8 mouse cellular contexts compared by ENCODE assay signal in genomic region chr8:123211876-123212275, GRCm38 (mm10). TPM values are rescaled to one million over a fixed set of nuclear protein-coding genes. Genes with fewer than 3 reads are reported as not detected.
DNase-seq lines count a peak whose midpoint lies in the region; ATAC-seq and TF ChIP-seq lines count a peak whose summit lies in the region.

No protein-coding gene starts in this region.

- no peak for DNase-seq in heart, postnatal 0 days (ENCODE audit: low spot score)
- no peak for DNase-seq in heart, postnatal 25 days (ENCODE audit: low spot score)
- DNase-seq in ES-E14 (ENCODE audit: low read depth, low spot score): no peak
- no peak for DNase-seq in left cerebral cortex, postnatal 25 days (ENCODE audit: low spot score in 2 of 2)
- no peak for DNase-seq in adrenal gland, adult (ENCODE audit: inconsistent age in 2 of 2, low spot score in 1 of 2)
- DNase-seq in thymus, postnatal 0 days (ENCODE audit: low spot score): no peak

- H3K4me2 ChIP-seq in heart, postnatal 0 days (ENCODE audit: low read depth, low read length): peak overlapping the region; percentile 84
- peak overlapping the region; percentile 89 for H3K4me2 ChIP-seq in hindbrain, embryonic 12.5 days (replicated peaks)
- peak overlapping the region; percentile 97 for H3K4me2 ChIP-seq in midbrain, embryonic 13.5 days (replicated peaks)

- H3K27ac ChIP-seq in heart, postnatal 0 days (ENCODE audit: low read depth): no peak overlapping the region; the same call in 1 of the 2 replicates
- H3K27ac ChIP-seq in ES-E14 (ENCODE audit: insufficient read depth, low read depth, low read length, poor library complexity, severe bottlenecking): no peak overlapping the region
- no peak overlapping the region for H3K27ac ChIP-seq in hindbrain, embryonic 12.5 days
- H3K27ac ChIP-seq in midbrain, embryonic 13.5 days: no peak overlapping the region

- no peak for ATAC-seq in heart, postnatal 0 days (ENCODE audit: insufficient read depth, low read depth)
- no peak for ATAC-seq in hindbrain, embryonic 12.5 days (ENCODE audit: low FRiP score)
- no peak for ATAC-seq in midbrain, embryonic 13.5 days

- H3K4me3 ChIP-seq in heart, postnatal 0 days (ENCODE audit: low read depth, low read length): peak overlapping the region; percentile 83
- H3K4me3 ChIP-seq in ES-E14 (ENCODE audit: insufficient read depth in 1 of 2, low read depth in 1 of 2, low read length in 2 of 2, poor library complexity in 1 of 2, severe bottlenecking in 1 of 2): peak overlapping the region; percentile 83 to 95
- peak overlapping the region; percentile 93 for H3K4me3 ChIP-seq in hindbrain, embryonic 12.5 days
- peak overlapping the region; percentile 92 for H3K4me3 ChIP-seq in midbrain, embryonic 13.5 days (replicated peaks)

- peaks cover 31% of the 10 kb centered on the region for H3K4me1 ChIP-seq in heart, postnatal 0 days (ENCODE audit: control insufficient read depth, insufficient read depth)
- H3K4me1 ChIP-seq in ES-E14 (ENCODE audit: control insufficient read depth in 2 of 2, insufficient read depth in 2 of 2, low read length in 2 of 2, poor library complexity in 1 of 2): peaks cover 0 to 2% of the 10 kb centered on the region in 2 experiments; a peak in 1 of 4 replicates
- peaks cover 23% of the 10 kb centered on the region for H3K4me1 ChIP-seq in hindbrain, embryonic 12.5 days
- H3K4me1 ChIP-seq in midbrain, embryonic 13.5 days (replicated peaks): peaks cover 27% of the 10 kb centered on the region

- TF ChIP-seq CTCF in heart, postnatal 0 days (IDR thresholded peaks at IDR 0.05; ENCODE audit: low read depth): no peak

- H3K27me3 ChIP-seq in heart, postnatal 0 days (ENCODE audit: control insufficient read depth, insufficient read depth, low read length): no peaks in the 10 kb centered on the region
- H3K27me3 ChIP-seq in hindbrain, embryonic 12.5 days: no peaks in the 10 kb centered on the region
- no peaks in the 10 kb centered on the region for H3K27me3 ChIP-seq in midbrain, embryonic 13.5 days

- WGBS in heart, postnatal 0 days: 29% methylated on average over 10 of the region's 10 CpGs
- WGBS in hindbrain, embryonic 12.5 days: 45% methylated on average over 10 of the region's 10 CpGs
- 49% methylated on average over 10 of the region's 10 CpGs for WGBS in midbrain, embryonic 13.5 days

- H3K9me3 ChIP-seq in heart, postnatal 0 days (replicated peaks; ENCODE audit: control insufficient read depth, low read length): no peaks in the 10 kb centered on the region
- H3K9me3 ChIP-seq in ES-E14 (ENCODE audit: control insufficient read depth, insufficient read depth, low read depth, low read length): no peaks in the 10 kb centered on the region
- H3K9me3 ChIP-seq in hindbrain, embryonic 12.5 days (replicated peaks): no peaks in the 10 kb centered on the region
- H3K9me3 ChIP-seq in midbrain, embryonic 13.5 days: no peaks in the 10 kb centered on the region

- peak overlapping the region; percentile 93 for H3K9ac ChIP-seq in heart, postnatal 0 days (replicated peaks; ENCODE audit: low read depth, low read length)
- H3K9ac ChIP-seq in ES-E14 (ENCODE audit: insufficient read depth, low read depth, low read length, poor library complexity, severe bottlenecking): peak overlapping the region; percentile 96
- peak overlapping the region; percentile 98 for H3K9ac ChIP-seq in hindbrain, embryonic 12.5 days
- peak overlapping the region; percentile 99 for H3K9ac ChIP-seq in midbrain, embryonic 13.5 days (replicated peaks)

- TF ChIP-seq EP300 in heart, postnatal 0 days (IDR thresholded peaks at IDR 0.05; ENCODE audit: low read depth): no peak

- intact Hi-C loops in heart, postnatal 25 days (cut with DNase I): loop anchor here (5.0 kb wide), 1 partner anchor 40 kb away; the partner anchor contains the start of genes Vps9d1 and Zfp276
- intact Hi-C loops in left cerebral cortex, postnatal 25 days (cut with DNase I): no loop called here

- peaks cover 34% of the 10 kb centered on the region for H3K36me3 ChIP-seq in heart, postnatal 0 days (replicated peaks; ENCODE audit: control insufficient read depth, insufficient read depth, low read length)
- H3K36me3 ChIP-seq in ES-E14 (ENCODE audit: control insufficient read depth, insufficient read depth, low read length, poor library complexity, severe bottlenecking): peaks cover 27% of the 10 kb centered on the region
- H3K36me3 ChIP-seq in hindbrain, embryonic 12.5 days: peaks cover 42% of the 10 kb centered on the region
- H3K36me3 ChIP-seq in midbrain, embryonic 13.5 days: peaks cover 38% of the 10 kb centered on the region

- in situ Hi-C loops in ES-E14 (cut with MboI; ENCODE audit: low sequenced_read_pairs in 2 of 2, unreplicated experiment in 2 of 2): no loop called here

TF ChIP-seq in ES-E14, 5 proteins besides CTCF, POLR2A, EP300 and RAD21:
- no peak for TF ChIP-seq MAFK (IDR thresholded peaks at IDR 0.05; ENCODE audit: insufficient read depth, low read depth, low read length)
- no peak for TF ChIP-seq CHD2 (IDR thresholded peaks at IDR 0.05; ENCODE audit: low read depth, low read length)
- TF ChIP-seq ZC3H11A (IDR thresholded peaks at IDR 0.05; ENCODE audit: borderline replicate concordance, low read depth, low read length): no peak
- TF ChIP-seq HCFC1 (IDR thresholded peaks at IDR 0.05; ENCODE audit: borderline replicate concordance, insufficient read depth, low read length): no peak
- no peak for TF ChIP-seq ZNF384 (IDR thresholded peaks at IDR 0.05; ENCODE audit: low read depth, low read length)
TF ChIP-seq in ES-E14: peak in this region for 0.

RNA-seq across cellular contexts. Expression of gene Chmp1a, which starts 0.7 kb away (rescaled TPM):
- 121 and 131 TPM in 2 replicates for total RNA-seq in heart, postnatal 0 days (2014; rRNA removed; ENCODE audit: low replicate concordance)
- polyA plus RNA-seq in heart, postnatal 0 days (2015; fragmentation: Nextera tagmentation; extraction: Ambion mirVana): 91.0 and 94.3 TPM in 2 replicates
- 10 to 100 TPM; 57.1 to 68.6 TPM for total RNA-seq in heart, postnatal 25 days (2021)
- total RNA-seq in ES-E14 (2012; rRNA removed): 68.8 and 86.0 TPM in 2 replicates
- 160 and 166 TPM in 2 replicates for polyA plus RNA-seq in hindbrain, embryonic 12.5 days (2016; fragmentation: Nextera tagmentation; extraction: Ambion mirVana)
- 196 and 212 TPM in 2 replicates for polyA plus RNA-seq in midbrain, embryonic 13.5 days (2015; fragmentation: Nextera tagmentation; extraction: Ambion mirVana)
- total RNA-seq in left cerebral cortex, postnatal 25 days (2021): 10 to 100 TPM; 89.9 to 92.8 TPM
- 144 and 151 TPM in 2 replicates for polyA plus RNA-seq in thymus, postnatal 0 days (2015; fragmentation: Nextera tagmentation; extraction: Ambion mirVana)

RNA-seq across cellular contexts. Expression of gene Spata33, which starts 0.8 kb away (rescaled TPM):
- total RNA-seq in heart, postnatal 0 days (2014; rRNA removed; ENCODE audit: low replicate concordance): 5.7 and 11.4 TPM in 2 replicates
- polyA plus RNA-seq in heart, postnatal 0 days (2015; fragmentation: Nextera tagmentation; extraction: Ambion mirVana): 17.1 and 21.3 TPM in 2 replicates
- total RNA-seq in heart, postnatal 25 days (2021): 10 to 100 TPM; 30.2 to 30.6 TPM
- total RNA-seq in ES-E14 (2012; rRNA removed): 1.2 and 1.4 TPM in 2 replicates
- polyA plus RNA-seq in hindbrain, embryonic 12.5 days (2016; fragmentation: Nextera tagmentation; extraction: Ambion mirVana): 8.3 and 8.8 TPM in 2 replicates
- polyA plus RNA-seq in midbrain, embryonic 13.5 days (2015; fragmentation: Nextera tagmentation; extraction: Ambion mirVana): 6.5 and 7.2 TPM in 2 replicates
- total RNA-seq in left cerebral cortex, postnatal 25 days (2021): 1 to 10 TPM; 7.3 to 8.5 TPM
- 1.0 and 2.2 TPM in 2 replicates for polyA plus RNA-seq in thymus, postnatal 0 days (2015; fragmentation: Nextera tagmentation; extraction: Ambion mirVana)

RNA-seq across cellular contexts. Expression of gene Cdk10, which starts 12.8 kb away (rescaled TPM):
- 26.5 and 31.9 TPM in 2 replicates for total RNA-seq in heart, postnatal 0 days (2014; rRNA removed; ENCODE audit: low replicate concordance)
- 14.7 and 14.8 TPM in 2 replicates for polyA plus RNA-seq in heart, postnatal 0 days (2015; fragmentation: Nextera tagmentation; extraction: Ambion mirVana)
- 10 to 100 TPM; 22.7 to 24.3 TPM for total RNA-seq in heart, postnatal 25 days (2021)
- total RNA-seq in ES-E14 (2012; rRNA removed): 42.7 and 58.9 TPM in 2 replicates
- polyA plus RNA-seq in hindbrain, embryonic 12.5 days (2016; fragmentation: Nextera tagmentation; extraction: Ambion mirVana): 37.6 and 39.1 TPM in 2 replicates
- polyA plus RNA-seq in midbrain, embryonic 13.5 days (2015; fragmentation: Nextera tagmentation; extraction: Ambion mirVana): 48.3 and 48.7 TPM in 2 replicates
- 10 to 100 TPM; 83.4 to 88.0 TPM for total RNA-seq in left cerebral cortex, postnatal 25 days (2021)
- 18.3 and 18.6 TPM in 2 replicates for polyA plus RNA-seq in thymus, postnatal 0 days (2015; fragmentation: Nextera tagmentation; extraction: Ambion mirVana)

RNA-seq across cellular contexts. Expression of gene Spata2l, which starts 24.2 kb away (rescaled TPM):
- 3.5 and 4.2 TPM in 2 replicates for total RNA-seq in heart, postnatal 0 days (2014; rRNA removed; ENCODE audit: low replicate concordance)
- 4.5 and 4.6 TPM in 2 replicates for polyA plus RNA-seq in heart, postnatal 0 days (2015; fragmentation: Nextera tagmentation; extraction: Ambion mirVana)
- total RNA-seq in heart, postnatal 25 days (2021): 1 to 10 TPM; 5.9 to 6.8 TPM
- 1.2 and 1.7 TPM in 2 replicates for total RNA-seq in ES-E14 (2012; rRNA removed)
- polyA plus RNA-seq in hindbrain, embryonic 12.5 days (2016; fragmentation: Nextera tagmentation; extraction: Ambion mirVana): 2.8 and 3.1 TPM in 2 replicates
- polyA plus RNA-seq in midbrain, embryonic 13.5 days (2015; fragmentation: Nextera tagmentation; extraction: Ambion mirVana): 2.7 and 2.8 TPM in 2 replicates
- total RNA-seq in left cerebral cortex, postnatal 25 days (2021): 100 to 1,000 TPM; 106 to 107 TPM
- polyA plus RNA-seq in thymus, postnatal 0 days (2015; fragmentation: Nextera tagmentation; extraction: Ambion mirVana): 8.4 and 8.8 TPM in 2 replicates

RNA-seq across cellular contexts. Expression of gene Dpep1, which starts 25.8 kb away (rescaled TPM):
- 32.3 and 58.6 TPM in 2 replicates for total RNA-seq in heart, postnatal 0 days (2014; rRNA removed; ENCODE audit: low replicate concordance)
- polyA plus RNA-seq in heart, postnatal 0 days (2015; fragmentation: Nextera tagmentation; extraction: Ambion mirVana): 16.3 and 17.6 TPM in 2 replicates
- total RNA-seq in heart, postnatal 25 days (2021): 10 to 100 TPM; 29.6 to 30.7 TPM
- not detected in 2 replicates for total RNA-seq in ES-E14 (2012; rRNA removed)
- polyA plus RNA-seq in hindbrain, embryonic 12.5 days (2016; fragmentation: Nextera tagmentation; extraction: Ambion mirVana): 0.35 and 0.36 TPM in 2 replicates
- polyA plus RNA-seq in midbrain, embryonic 13.5 days (2015; fragmentation: Nextera tagmentation; extraction: Ambion mirVana): not detected in 2 replicates
- total RNA-seq in left cerebral cortex, postnatal 25 days (2021): not detected
- polyA plus RNA-seq in thymus, postnatal 0 days (2015; fragmentation: Nextera tagmentation; extraction: Ambion mirVana): 2.7 and 3.7 TPM in 2 replicates
